Mouse (Mus musculus) right cerebral cortex, postnatal 25 days (tissue): ENCODE data around the gene Mrps23.
"Not testable (repeated sequence)": the region's sequence is repeated elsewhere in the genome, so short reads cannot be mapped to it uniquely, and the experiment has no call there.

Experiments used
- DNase-seq: peaks from one replicate; pipeline ENCODE4 v3.0.0; 2022

Mrps23 gene

GRCm38 (mm10) chr11:88180467-88180958 is 23.7 kb upstream of the Mrps23 start:
- no peak for DNase-seq

DNA sequence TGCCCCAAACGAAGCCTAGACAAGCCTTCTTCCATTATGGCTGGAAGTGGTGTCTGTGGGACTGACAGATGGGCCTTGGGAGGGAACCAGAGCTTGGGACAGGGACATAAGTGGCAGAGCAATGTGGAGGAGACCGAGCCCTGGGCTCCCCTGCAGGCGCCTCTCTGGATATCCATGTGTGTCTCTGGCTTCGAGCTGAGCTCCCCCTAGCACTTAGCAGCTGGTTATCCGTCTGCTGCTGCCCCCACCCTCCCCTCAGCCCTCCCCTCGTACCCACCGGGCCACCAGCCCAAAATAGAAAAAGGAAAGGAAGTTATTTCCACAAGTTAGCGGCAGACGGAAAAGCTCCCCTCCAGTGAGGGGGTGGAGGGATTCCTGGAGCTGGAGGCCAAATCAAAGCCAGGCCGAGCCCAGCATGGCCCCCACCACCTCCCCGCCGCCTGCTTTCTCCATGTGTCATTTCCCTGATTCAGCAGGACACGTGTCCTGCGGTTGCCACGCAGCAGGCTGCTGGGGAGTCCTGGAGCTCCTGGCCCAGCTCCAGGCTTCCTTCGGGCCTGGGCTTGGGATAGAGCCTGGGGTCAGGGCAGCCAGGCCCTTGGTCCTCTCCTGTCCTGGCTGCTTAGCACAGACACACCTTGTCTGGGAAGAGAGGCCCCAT is 23.1 kb upstream of the Mrps23 start:
- peak; percentile 34 for DNase-seq

GRCm38 (mm10) chr11:88184632-88185180 is 19.5 kb upstream of the Mrps23 start:
- DNase-seq, result no peak

GRCm38 (mm10) chr11:88186078-88186946 is 17.9 kb upstream of the Mrps23 start:
- no peak for DNase-seq

DNA sequence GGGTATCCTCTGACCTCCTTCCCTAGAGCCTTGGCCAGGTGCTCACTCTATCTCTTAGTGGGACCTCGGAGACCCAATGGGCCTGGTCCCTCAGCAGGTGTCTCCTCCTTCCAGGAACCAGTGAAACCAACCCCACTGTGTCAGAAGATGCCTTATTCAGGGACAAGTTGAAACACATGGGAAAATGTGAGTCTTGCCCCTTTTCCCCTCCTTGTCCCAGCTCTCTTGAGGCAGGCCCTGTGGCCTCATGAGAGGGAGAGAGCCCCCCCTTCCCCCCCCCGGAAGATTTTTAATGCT is 17.3 kb upstream of the Mrps23 start:
- no peak for DNase-seq

DNA sequence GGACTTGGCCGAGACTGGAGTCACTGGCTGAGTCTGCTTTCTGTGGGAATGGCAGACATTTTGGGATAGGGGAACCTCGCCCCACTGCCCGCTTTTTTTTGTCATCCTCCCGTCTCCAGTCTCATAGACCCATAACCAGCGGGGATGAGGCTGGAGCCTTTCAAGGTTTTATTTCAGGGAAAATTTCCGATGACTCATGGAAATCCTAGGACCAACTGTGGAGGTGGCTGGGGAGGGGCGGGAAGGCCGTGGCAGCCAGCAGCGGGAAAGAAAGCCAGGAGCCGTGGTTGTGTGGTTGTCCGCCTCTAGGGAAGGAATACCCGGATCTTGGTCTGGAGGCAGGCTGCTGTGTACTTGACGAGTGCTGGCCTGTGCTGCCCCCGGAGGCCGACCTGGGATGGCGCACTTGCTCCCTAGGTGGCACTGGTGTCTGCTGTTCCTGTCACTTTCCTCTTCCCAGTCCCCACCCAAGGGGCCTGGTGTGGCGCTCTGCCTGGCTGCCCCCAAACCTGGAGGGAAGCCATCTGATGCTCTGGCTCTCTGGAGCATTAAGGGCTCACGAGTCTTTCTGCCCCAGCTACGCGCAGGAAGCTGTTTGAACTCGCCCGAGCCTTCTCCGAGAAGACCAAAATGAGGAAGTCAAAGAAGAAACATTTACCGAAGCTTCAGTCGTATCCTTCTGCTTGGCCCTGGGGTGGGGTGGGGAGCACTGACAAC is 16.6 kb upstream of the Mrps23 start:
- peak; percentile 79 for DNase-seq

DNA sequence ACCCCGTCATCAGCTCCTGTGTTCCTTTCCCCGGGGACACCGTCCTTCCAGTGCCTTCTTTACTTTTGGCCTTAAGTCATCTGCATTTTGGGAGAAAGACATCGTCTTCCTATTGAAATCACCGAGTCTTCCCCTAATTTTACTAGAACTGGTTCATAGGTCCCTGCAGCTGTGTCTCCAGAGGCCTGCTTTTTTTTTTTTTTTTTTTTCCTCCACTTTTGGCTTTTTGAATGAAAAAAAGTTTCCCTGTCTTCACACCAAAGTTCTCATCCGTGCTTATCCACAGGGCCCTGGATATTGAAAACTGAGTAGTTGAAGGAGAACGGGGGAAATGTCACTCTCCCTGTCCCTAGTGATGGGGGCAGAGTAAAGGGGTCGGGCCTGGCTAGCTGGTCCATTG is 16.0 kb upstream of the Mrps23 start:
- no peak for DNase-seq

- DNase-seq, result no peak
These were observed 15.6 kb upstream of the Mrps23 start for GRCm38 (mm10) chr11:88188635-88189034.

- DNase-seq, result no peak
These were observed 11.6 kb upstream of the Mrps23 start for GRCm38 (mm10) chr11:88192595-88192994.

- no peak for DNase-seq
These were observed 10.9 kb upstream of the Mrps23 start for GRCm38 (mm10) chr11:88193098-88193823.

DNA sequence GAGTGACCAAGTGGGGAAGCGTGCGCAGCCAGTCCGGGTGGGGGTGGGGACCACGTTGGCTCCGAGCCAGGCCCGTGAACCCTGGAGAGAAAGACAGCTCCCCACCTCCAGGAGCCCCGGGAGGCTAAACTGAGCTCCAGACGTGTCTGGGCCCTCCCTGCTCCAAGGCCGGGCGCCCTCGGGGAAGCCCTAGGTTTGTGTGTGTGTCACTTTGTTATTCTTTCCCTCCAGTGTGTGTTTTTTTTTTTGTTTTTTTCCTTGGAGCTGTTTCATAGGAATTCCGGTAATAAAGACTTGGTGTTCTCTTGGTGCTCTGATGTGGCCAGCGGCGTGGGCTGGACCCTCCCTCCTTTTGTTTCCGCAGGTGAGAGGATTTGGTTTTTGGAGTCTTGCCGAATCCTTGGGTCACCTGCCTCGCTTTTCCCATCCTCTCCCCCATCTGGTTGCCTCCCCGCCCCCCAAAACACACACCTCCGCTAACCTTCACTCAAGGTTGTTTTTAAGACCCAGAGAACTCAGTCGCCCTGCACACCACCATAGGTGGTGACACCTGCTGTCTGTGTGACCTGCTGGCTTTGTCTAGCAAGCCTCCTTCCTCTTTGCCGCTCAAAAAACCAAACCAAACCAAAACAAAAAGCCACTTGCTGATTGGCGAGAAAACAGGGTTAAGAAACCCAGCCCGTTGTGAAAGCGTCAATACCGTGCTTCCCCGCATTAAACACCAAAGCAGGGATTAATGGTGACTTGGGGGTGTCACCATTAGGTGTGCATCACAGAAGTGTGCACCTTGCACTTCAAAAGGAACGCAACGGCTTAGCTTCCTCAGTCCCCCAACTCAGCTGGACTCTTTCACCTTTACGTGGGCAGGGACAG is 10.1 kb upstream of the Mrps23 start:
- DNase-seq, result no peak

- not testable (repeated sequence) for DNase-seq
These were observed 8.5 kb upstream of the Mrps23 start for GRCm38 (mm10) chr11:88195699-88196098.

DNA sequence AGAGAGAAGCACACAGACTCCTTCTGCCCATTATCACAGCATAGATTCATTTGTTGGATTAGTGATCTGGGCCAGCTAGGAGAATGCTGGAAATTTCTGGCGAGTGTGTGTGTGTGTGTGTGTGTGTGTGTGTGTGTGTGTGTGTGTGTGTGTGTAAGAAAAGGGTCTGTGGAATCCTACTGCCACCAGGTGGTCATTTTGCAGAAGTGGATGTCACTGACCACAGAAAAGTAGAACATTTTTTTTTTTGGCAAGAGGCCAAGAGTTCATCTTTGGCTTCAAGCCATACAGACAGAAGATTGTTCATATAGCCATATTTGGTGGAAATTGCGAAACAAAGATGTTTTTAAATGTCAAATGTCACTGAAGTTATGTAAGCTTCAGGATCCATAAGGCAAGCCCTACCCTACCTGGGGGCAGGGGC is 7.0 kb upstream of the Mrps23 start:
- DNase-seq, result no peak

- no peak for DNase-seq
These were observed 6.0 kb upstream of the Mrps23 start for GRCm38 (mm10) chr11:88198223-88198622.

GRCm38 (mm10) chr11:88201172-88201571 is 3.0 kb upstream of the Mrps23 start:
- no peak for DNase-seq

DNA sequence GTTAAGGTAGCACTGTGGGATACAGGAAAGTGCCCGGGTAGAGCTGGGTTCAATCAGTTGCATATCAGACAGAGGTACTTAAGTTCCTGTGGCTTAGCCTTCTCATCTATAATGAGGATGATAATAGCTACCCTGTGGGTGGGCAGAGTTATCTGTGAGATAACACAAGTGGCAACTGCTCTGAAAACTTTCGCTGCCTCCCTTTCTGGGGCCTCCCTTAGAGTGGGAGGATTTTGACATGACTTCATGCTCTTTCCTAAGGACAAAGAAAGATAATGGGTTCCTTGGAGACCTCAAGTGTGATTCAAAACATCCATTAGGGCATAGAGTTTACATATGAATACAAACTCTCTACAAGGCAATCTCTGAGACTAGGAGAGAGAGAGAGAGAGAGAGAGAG is 2.1 kb upstream of the Mrps23 start:
- DNase-seq, result no peak

GRCm38 (mm10) chr11:88204593-88205368 is 593 bp downstream of the Mrps23 start:
- DNase-seq, result no peak

DNA sequence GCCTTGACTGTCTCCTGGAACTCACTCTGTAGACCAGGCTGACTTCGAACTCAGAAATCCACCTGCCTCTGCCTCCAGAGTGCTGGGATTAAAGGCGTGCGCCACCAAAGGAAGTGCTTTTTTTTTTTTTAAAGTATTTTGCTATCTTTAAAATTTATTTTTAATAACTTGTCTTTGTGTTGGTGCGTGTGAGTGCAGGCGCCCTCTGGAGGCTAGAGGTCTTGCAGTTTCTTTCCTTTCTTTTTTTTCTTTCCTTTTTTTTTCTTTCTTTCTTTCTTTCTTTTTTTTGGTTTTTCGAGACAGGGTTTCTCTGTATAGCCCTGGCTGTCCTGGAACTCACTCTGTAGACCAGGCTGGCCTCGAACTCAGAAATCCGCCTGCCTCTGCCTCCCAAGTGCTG is 2.4 kb downstream of the Mrps23 start:
- DNase-seq, result not testable (repeated sequence)

DNA sequence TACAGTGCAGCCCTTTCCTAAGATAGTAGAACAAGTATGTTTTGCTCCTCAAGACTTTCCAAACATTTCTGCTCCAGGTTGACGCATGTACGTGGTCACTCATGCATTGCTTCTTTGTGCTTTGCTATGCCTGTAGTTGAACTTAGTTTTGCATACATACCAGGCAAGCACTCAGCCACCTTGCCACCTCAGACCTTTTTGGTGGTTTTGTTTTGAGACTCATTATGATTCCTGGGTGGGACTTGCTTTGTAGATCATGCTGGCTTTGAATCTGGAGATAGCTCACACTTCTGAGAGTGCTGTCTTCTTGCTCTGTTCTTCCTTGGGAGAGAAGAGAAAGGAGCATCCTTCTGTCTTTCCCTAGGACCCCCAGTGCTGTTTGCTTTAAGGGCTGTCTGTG is 3.5 kb downstream of the Mrps23 start:
- no peak for DNase-seq

GRCm38 (mm10) chr11:88211824-88212582 is 7.8 kb downstream of the Mrps23 start:
- no peak for DNase-seq
